Comparison of ENCODE assay signal across 24 mouse cellular contexts in genomic region chr11:103276450-103276849, GRCm38 (mm10). TPM values are rescaled to one million over a fixed set of nuclear protein-coding genes. Genes with fewer than 3 reads are reported as not detected.
"Had no signal": no experiment of that assay in that cellular context is flagged by ENCODE, and none has a peak within 500 bp of the region (broad histone marks: within the 10 kb centered on the region; RNA-seq: fewer than 3 reads in every experiment).

No protein-coding gene starts in this region.

- H3K4me3 ChIP-seq: layer of hippocampus, adult 2 months; limb, embryonic 10.5 days; limb, embryonic 13.5 days; liver, embryonic 12.5 days; liver, embryonic 15.5 days; neural tube, embryonic 13.5 days had no signal

- H3K9ac ChIP-seq: limb, embryonic 13.5 days; liver, embryonic 12.5 days; liver, embryonic 15.5 days; neural tube, embryonic 13.5 days had no signal

- ATAC-seq: intestine, postnatal 0 days; liver, embryonic 12.5 days had no signal

- H3K36me3 ChIP-seq: limb, embryonic 10.5 days; limb, embryonic 13.5 days; liver, embryonic 12.5 days; liver, embryonic 15.5 days; neural tube, embryonic 13.5 days had no signal

- H3K27me3 ChIP-seq: limb, embryonic 13.5 days; neural tube, embryonic 13.5 days had no signal

- DNase-seq: kidney, adult 2 months; kidney, postnatal 25 days; layer of hippocampus, adult 9-11 months; liver; lung, adult 18-20 months; lung, postnatal 14 days; lung, postnatal 4 days; right cerebral cortex, postnatal 4 days; thymus, adult 2 months; thymus, postnatal 14 days; thymus, postnatal 4 days had no signal

- H3K4me2 ChIP-seq: limb, embryonic 13.5 days; liver, embryonic 12.5 days; liver, embryonic 15.5 days; neural tube, embryonic 13.5 days had no signal

- H3K9me3 ChIP-seq: limb, embryonic 10.5 days; limb, embryonic 13.5 days; liver, embryonic 12.5 days; liver, embryonic 15.5 days; neural tube, embryonic 13.5 days had no signal

- H3K4me1 ChIP-seq: limb, embryonic 13.5 days; liver, embryonic 12.5 days; liver, embryonic 15.5 days; neural tube, embryonic 13.5 days had no signal

- H3K27ac ChIP-seq: kidney, postnatal 0 days; layer of hippocampus, adult 2 months; limb, embryonic 10.5 days; limb, embryonic 13.5 days; liver, embryonic 12.5 days; liver, embryonic 15.5 days; neural tube, embryonic 13.5 days; stomach, postnatal 0 days had no signal

RNA-seq across cellular contexts. Expression of gene Spata32, which starts 58.2 kb away (rescaled TPM):
- polyA plus RNA-seq: intestine, postnatal 0 days; kidney, adult 2 months; kidney, embryonic 14.5 days; kidney, postnatal 0 days; large intestine, adult 2 months; limb, embryonic 10.5 days; limb, embryonic 13.5 days; liver, embryonic 12.5 days; liver, embryonic 15.5 days; lung, embryonic 16.5 days; stomach, embryonic 14.5 days; stomach, postnatal 0 days; thymus, adult 2 months had no signal
